Mouse (Mus musculus) megakaryocyte, embryonic 14.5 days (primary cell): ENCODE data around the gene Olfr1138.

ENCODE experiments used
- FLI1 ChIP-seq: IDR thresholded peaks from 2 replicates; pipeline ENCODE4 v1.6.1; 2012; ENCODE audit warnings: low read length, inconsistent platforms, mixed read lengths
- GATA1 ChIP-seq: IDR thresholded peaks from 3 replicates; pipeline ENCODE4 v1.6.1; 2012; ENCODE audit warnings: mixed read lengths, low read length, inconsistent platforms, borderline replicate concordance

DNA sequence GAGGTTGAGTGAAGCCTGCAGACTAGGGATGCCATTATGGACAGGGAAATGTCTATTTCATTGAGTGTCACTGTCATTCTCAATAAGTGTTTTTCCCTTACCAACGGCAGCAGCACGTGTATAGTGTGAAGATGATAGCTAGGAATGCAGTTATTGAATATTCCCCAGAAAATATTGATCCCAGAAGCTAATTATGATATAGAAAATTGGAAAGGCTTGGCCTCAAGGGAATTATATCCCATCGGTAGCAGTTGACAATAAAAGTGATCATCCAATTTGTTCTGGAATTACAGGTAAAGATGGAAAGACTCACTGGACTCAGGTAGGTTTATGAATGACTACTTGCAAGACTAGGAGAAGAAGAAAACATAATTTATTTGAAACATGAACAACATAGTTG is 3.7 kb upstream of the Olfr1138 start, which contains the start of gene Olfr1140:
- TF ChIP-seq GATA1 (no peak), FLI1 (no peak)
